Mouse (Mus musculus): ENCODE data around the gene Tubgcp2.

Tubgcp2 gene

DNA sequence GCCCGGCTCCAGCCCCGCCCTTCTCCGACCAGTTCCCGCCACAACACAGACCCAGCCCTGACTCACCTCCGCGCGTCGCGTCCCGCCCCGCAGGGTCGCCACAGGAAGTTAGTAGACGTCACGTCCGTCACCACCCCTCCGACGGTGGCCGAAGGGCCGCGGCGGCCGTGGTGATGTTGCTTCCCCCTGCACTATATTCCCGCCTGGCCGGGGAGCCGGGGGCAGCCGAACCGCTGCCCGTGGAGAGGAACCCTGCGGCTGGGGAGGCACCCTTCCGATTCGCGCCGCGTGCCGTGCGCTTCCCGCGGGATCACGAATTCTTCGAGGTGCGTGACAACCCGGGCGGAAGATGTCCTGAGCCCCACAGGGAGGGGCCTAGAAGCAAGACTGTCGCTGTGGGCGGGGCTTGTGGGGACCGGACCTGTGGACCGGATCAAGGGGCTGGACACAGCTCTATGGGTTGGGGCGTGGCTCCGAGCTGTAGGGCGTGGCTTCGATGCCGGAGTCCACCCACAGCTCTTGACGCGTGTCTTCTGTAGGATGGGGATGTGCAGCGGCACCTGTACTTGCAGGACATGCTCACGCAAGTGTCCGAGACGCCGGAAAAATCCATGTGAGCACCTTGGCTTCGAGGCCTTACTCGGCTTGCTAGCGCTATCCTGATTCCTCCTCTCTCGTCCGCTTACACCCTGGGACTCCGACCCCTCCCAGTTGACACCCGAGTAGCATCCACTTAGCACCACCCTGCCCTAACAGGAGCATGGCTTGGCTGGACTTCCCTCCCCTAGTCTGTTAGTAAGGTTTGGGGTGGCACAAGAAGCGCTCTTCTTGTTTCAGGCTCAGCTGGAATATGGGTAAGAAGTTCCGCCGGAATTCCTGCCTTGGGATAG is at the start of gene Tubgcp2, which contains the start of gene Zfp511:
Gene Tubgcp2 (minus strand): TSS at position 389 of the 890 bp plus-strand sequence.
Gene Zfp511 (plus strand): TSS at position 111 of the 890 bp plus-strand sequence.
- DNase-seq (ENCODE audit: low spot score), result peak; percentile 92

DNA sequence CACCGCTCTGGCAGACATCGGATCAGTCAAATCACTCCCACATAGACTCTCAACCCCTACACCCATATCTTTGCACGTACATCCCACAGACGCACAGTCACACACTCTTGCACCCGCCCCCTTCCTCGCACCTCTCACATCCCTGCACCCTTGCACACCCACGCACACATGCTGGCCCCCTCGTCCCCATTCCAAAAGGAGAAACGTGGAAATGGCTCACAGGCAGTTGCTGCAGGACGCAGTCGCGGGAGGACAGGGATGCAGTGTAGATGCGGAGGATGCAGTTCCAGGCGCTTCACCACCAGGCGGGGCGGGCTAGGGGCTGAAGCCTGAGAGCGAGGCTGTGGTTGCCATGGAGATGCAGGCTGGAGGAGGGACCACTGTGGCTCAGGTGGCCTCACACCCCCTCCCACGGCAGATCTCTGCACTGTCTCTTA is 45.8 kb upstream of the Tubgcp2 start, which contains the start of gene Caly:
Gene Caly (minus strand): TSS at position 307 of the 437 bp plus-strand sequence.
- DNase-seq (ENCODE audit: low spot score), result no peak

DNA sequence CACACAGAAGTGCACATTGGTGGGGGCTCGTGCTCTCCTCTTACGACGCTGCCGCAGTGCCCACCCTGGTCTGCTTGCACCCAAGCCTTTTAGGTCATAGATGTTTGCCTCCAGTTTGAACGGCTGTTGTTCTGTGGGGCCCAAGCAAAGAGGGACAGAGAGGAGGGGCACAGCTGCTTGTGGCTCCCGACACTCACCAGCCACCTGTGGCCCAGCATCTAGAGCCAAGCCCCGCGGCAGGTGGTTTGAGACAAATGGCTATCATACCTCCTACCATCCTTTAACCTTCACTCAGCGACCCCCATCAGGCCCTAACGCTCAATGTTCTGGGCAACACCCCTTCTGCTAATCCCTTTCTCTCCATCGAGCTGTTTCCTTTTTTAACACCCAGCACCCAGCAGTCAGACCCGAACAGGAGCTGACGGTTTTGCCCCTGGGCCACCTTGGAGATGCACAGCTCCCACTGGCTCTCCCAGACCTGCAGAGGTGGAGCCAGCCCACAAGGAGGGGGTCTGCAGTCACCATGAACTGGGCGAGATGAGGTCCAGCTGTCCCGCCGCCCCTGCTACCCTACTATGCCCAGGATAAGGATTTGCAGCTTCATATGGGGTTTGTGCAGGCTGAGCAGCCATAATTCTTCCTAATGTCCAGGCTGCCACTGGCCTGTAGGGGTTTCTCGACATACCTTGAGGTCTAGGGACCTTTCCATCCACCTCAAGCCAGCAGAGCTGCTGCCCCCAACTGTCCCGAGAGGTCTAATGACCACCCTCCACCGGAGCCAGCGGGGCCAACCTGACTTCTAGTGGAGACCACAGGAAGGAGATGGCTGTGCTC is 45.2 kb upstream of the Tubgcp2 start:
- no peak for DNase-seq (ENCODE audit: low spot score)

DNA sequence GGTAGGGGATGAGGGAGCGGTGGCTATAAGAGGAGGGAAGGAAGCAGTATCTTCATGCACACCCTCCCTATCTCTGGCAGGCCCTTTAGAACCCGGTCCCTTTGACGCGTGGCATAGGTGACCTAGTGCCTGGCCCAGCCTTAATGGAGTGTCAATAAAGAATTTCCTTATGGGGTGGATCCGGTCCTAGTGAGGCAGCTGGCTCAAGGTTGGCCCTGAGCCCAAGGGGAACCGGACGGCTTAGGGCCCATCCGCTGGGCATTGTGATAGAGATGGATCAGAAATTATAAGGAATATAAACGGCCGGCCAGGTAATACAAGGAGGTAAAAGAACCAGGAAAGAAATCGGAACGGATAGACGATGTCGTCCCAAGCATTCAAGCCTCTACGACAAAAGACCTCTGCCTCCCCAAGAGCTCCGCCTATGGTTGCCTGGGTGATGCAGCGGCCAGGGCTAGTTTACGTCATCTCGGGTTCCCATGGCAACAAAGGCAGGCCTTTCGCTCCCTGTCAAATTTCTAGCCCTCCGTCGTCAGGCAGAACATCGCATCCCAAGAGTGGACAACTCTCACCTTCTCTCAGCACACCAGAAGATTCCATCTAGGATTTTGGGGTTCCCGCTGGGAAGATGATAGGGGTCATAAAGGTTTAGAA is 44.2 kb upstream of the Tubgcp2 start:
- DNase-seq (ENCODE audit: low spot score), result peak; percentile 26

DNA sequence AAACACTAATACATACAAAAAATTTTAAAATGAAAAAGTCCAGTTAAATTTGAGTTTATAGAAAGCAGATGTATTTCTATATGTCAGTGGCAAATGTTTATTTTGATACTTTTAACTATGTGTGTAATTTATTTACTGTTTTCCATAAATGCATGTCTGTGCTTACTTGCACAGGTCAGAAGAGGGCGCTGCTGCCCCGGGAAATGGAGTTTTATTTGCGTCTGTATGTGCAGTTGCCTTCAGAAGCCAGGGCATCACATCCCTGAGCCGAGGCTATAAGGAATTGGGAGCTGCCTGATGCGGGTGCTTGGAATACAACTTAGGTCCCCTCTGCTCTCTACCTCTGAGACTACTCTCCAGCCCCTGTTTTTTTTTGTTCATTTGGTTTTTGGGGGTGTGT is 42.2 kb upstream of the Tubgcp2 start:
- peak; percentile 67 for DNase-seq (ENCODE audit: low spot score)

DNA sequence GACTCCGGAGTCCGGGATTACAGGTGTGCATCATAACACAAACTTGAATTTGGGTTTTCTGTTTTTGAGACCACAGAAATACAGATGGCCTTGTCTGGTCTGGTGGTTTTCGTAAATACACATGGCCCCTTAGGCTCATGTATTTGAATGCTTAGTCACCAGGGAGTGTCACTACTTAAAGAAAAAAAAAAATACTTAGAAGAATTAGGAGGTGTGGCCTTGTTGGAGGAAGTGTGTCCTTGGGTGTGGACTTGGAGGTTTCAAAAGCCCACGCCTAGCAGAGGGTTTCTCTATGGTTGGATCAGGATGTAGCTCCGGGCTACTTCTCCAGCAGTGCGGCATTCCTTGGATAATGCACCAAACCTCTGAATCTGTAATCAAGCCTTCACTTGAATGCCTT is 41.2 kb upstream of the Tubgcp2 start:
- no peak for DNase-seq (ENCODE audit: low spot score)

DNA sequence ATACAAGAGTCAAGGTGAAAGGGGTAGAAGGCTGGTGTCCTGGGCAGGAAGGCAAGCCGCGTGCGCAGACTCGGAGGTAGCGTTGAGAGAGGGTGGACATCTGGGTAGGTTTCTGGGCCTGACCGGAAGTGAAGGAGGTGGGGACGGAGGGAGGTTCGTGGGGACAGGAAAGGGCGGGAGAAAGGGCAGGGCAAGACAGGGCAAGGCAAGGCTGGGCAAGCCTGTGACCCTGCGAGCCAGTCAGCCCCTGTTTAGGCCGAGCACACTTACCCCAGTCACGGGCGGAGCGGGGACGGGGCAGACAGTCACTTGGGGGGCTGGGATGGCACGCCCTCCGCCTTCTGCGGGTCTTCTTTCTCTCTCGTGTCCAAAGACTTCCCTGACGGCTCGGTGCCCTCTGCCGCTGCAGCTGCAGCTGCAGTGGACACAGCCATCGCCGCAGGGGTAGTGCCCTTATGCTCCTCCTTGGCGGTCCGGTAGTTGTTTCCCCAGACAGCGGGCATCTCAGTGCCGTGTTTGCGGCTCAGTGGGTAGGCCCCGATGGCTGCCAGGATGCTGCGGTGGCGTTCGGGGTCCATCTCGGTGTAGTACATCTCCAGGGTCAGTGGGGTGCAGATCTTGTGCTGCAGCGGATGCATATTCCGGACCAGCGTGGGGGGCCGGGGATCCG is 33.7 kb upstream of the Tubgcp2 start:
- DNase-seq (ENCODE audit: low spot score), result no peak

DNA sequence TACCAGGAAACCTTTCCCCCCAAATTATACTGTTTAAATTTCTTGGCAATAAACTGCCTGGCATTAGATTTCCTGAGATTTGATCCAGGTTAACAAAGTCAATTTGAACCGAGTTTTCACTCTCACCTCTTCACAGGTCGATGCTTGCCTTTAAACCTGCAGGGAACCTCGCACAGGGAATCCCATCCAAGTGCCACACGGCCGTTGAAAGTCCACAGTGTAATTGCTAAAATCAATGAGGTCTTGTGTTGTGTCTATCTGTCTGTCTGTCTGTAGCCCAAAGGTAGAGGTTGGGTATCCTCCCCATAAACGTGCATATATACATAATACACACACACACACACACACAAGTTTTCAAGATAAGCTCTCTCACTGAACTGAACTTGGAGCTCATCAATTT is 30.9 kb upstream of the Tubgcp2 start:
- no peak for DNase-seq (ENCODE audit: low spot score)

DNA sequence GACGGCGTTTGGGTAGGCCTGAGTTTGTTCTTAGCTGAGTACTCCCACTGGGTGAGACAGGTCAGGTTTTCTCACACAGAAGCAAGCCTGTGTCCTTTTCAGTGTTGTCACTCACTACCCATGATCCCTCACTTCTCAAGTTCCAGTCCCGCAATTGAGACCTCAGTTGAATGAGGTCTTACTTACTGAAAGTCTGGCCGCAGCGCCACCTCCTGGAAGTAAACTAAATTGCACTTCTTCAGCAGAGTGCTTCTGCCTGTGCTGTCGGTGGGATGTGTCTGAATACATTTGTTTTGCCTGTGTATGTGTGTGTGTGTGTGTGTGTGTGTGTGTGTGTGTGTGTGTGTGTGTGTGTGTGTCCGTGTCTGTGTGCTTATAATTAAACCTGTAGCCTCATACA is 26.6 kb upstream of the Tubgcp2 start:
- peak; percentile 62 for DNase-seq (ENCODE audit: low spot score)

DNA sequence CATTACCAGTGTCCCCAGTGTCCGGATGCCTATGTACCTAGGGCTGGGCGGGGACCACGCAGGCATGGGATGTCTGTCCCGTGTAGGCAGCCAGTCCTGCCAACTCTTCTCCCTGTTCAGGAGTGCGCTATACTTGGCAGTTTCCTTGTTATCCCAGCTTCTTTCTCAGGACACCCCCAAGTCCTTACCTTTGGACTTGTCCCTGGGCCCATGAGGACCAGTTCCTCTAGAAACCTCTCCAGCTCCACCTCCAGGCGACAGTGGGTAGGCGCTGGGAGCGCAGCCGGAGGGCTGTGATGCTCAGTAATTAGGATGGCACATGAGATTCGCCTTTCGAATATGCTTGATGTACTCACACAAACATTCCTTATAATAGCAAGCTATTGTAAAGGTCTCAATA is 25.8 kb upstream of the Tubgcp2 start:
- DNase-seq (ENCODE audit: low spot score), result no peak

DNA sequence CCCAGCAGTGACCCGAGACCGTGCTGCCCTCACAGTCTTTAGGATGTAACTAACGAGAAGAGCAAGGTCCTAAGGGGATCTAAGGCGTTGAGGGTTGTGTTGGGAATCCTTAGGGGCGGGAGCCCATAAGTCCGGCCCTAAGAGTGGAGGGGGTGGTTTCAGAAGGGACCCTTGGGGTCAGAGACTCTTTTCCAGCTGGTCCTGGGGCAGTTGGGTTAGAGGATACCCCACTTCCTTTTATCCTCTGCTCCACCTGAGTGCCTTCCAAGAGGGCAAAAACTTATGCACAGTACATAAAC is 25.3 kb upstream of the Tubgcp2 start:
- DNase-seq (ENCODE audit: low spot score), result no peak

DNA sequence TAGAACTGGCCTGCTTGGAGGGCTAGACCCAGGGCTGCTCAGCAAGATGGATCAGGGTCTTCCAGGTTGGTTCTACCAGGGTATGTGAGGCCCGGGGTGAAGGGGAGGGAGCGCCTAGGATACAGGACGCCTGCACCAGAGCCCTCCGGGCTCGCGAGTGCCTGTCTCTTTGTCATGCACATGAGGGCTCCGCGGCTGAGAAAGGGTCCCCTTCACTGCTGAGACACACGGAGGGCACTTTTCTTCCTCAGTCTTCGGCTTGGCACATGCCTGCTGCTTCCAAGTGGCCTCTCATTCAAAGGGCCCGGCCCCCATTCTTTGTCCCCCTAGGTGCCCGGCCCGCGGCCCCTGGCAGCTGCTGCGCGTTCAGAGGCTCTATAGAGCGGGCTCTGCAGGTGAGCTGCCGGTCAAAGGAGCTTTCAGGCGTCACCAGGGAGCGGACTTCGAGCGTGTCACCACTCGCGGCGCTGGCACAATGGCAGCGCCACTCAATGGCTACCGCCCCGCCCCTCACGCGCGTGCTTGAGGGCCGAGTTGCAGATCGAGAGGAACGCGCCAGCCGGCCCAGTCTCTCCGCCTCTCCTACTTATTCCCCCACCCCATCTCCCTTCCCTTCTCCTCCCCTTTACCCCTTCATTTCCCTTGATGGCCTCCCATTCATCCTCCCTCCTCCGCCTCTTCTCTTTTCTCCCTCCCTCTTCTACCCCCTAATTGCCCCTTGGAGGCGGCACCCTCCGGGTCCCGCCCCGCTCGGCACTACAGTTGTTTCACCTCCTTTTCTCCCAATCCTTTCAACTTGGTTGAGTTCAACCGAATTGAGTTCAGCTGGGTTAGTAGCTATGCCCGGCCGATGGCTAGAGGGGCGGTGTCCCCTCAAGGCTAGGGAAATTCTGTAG is 24.7 kb upstream of the Tubgcp2 start:
- DNase-seq (ENCODE audit: low spot score), result no peak

DNA sequence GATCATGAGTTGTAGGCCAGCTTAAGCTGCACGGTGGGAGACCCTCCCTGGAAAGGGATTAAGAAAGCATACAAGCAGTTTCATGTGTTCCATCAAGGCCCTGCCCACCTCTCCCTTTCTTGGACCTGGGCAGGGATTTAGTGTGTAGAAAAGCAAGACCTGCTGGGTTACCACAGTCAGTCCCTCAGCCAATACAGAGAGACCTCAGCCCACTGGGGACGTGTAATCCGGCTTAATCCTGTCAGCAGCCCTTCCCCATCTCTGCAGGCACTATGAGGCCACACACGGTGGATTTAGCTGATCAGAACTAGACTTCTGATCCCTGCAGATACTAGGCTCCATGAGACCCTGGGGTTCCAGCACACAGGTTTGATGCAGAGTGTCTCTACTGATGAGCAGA is 23.1 kb upstream of the Tubgcp2 start:
- DNase-seq (ENCODE audit: low spot score), result no peak

DNA sequence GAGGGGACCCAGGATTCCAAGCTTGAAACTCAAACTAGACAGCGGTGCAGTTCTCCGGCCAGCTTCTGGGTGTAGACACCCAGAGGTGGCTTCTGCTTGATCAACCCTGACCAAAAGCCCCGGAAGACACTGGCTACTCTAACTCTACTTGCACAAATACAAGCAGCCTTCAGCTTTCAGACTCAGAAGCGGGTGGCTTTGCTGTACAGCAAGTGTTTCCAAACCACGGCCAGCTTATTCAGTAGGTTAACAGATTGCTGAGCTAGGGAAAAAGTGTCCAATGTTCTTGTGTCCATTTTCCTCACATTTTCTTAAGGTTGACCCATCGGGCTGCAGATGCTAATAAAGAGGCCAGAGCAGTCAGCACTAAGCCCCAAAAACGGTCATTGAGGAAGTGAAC is 22.1 kb upstream of the Tubgcp2 start:
- DNase-seq (ENCODE audit: low spot score), result no peak

DNA sequence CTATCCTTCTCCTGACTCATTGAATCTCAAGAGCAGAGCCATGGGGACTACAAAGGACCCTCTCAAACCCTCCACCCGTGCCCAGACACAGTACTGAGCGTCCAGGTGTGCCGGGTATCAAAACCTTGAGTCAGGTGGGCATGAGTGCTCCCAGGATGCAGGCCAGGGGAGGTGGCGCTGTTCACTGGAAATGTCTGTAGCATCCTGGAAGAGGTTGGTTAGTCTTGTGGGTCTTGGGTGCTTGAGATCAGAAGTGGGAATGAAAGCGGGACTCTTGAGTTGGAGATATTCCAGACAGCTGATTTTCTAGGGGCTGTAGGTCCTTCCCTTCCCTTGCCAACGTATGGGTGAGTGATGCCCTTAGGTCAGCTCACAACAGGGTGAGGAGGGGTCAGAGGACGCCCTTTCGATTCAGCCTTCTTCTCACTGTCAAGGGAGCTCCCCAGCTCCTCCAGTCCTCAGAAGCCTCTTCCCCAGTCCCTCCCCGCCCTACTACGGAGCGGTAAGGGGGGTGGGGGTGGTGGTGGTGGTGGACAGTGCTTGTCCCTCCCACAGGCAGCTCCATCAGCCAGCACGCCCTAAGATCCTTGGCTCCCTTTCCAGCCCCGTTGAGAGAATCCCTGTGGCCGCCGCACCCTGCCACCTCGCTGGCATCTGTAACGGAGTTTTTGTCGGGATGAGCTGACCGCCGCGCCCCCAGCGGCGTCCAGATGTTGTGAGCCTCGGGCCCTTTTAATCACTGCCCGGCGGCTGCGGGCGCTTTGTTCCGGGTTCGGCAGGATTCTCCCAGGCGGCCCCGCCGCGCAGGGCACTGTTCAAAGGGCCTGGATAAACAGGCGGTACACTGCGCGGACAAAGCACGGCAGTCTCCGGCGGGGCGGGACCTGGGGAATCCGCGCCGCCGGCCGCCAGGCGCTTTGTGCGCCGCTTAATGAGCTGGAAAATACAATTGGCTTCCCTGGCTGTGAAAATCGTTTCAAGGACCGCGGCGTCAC is 21.2 kb upstream of the Tubgcp2 start:
- no peak for DNase-seq (ENCODE audit: low spot score)

DNA sequence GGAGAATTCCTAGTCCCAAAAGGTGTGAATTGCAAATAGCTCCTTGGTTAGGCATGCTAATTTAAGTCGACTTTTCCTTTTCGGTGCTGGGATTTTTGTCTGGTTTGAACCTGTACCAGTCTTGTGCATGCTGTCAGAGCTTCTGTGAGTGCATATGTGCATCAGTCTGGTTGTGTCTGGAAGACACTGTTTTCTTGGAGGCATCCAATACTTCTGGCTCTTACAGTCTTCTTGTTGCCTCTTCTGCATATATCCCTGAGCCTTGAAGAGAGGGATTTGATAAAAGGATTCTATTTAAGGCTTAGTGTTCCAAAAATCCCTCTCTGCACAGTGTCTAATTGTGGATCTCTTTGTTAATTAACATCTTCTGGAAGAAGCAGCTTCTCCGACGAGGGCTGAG is 17.7 kb upstream of the Tubgcp2 start:
- no peak for DNase-seq (ENCODE audit: low spot score)

DNA sequence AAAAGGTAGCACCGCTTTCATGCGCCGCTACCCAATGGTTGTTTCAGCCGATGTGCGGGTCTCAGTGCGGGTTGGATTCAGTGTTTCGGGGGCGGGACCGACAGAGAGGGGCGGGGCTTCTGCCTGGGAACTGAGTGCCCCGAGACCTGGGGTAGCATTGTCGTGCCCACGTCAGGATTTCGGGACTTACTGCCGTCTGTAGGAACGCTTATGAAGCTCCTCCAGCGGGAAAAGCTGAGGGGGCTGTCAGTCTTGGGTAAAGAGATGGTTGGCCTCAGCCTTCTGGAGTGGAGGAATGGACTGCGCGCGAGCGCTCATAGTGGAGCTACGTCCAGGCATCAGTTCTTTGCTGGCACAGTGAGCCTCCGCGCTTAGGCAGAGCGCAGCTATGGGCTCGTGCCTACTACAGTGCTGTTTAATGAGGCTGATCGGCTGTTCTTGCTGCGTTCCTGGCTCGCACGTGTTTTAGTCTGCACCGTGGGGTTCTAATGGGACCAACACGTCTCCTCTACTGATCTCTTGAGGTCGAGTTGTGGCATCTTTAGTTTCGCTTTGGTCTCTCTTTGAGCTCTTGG is 12.7 kb upstream of the Tubgcp2 start:
- no peak for DNase-seq (ENCODE audit: low spot score)

DNA sequence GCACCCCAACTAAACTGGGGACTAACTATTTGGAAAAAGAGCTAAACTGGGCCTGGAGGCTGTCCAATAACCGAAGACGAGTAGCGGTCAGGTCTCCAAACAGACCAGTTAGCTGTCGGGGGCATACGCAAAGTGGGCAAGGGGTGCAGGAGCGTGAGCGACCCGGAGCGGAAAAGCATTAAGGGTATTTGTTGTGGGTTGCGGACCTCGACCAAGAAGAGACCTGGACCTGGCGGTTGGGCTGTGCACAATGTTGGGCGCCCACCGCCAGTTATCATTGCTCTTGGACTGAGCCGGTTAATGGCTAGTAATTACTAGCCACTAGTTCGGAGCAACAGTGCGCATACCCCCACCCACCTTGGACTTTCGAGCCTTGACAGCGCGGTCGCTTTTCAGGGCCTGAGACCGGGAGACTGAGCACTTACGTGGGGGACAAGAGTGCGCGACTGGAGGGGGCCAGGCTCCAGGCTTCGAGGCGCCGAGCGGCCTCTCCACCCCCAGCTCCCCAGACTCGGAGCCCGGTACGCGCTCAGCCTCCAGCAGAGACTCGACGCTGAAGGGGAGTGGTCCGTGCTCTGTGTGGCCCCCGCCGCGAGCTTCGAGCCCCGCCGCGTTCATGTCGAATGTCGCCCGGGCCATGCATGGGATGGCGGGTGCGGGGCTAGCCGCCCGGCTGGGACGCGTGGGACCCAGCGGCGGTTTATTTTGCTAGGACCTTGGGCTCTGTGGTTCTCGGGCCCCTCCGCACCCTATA is 12.1 kb upstream of the Tubgcp2 start, which contains the start of gene Msx3:
Gene Msx3 (minus strand): TSS at position 729 of the 754 bp plus-strand sequence.
- DNase-seq (ENCODE audit: low spot score), result no peak
